Mouse (Mus musculus) heart, embryonic 14.5 days (tissue): Measurements from ENCODE around the gene Kifc5b. TPM values are rescaled to one million over a fixed set of nuclear protein-coding genes. Genes with fewer than 3 reads are reported as not detected.
A peak's percentile ranks its signal among the peaks of the same experiment; 100 is the strongest.

Experiments
- ATAC-seq: fragments of 200-750 bp; cut with Nextera tagmentation; 2 replicates; pipeline ENCODE4 v1.8.0; 2017; ENCODE audit warnings: low read depth, moderate TSS enrichment; ENCODE audit not compliant: insufficient number of reproducible peaks, insufficient read depth, low FRiP score
- H3K27ac ChIP-seq, 2 experiments: fragments of 200-500 bp in 1 of 2; fragments of 300-500 bp in 1 of 2; sonication (generic) in 1 of 2; replicated peaks in 1 of 2; 2 replicates each; pipeline ENCODE4 v1.5.1; 2012 to 2014; ENCODE audit warnings: low read depth in 2 of 2, low read length in 2 of 2, control low read depth in 1 of 2, mild to moderate bottlenecking in 1 of 2, mixed read lengths in 1 of 2; ENCODE audit not compliant: control insufficient read depth in 1 of 2, insufficient read depth in 1 of 2
- H3K27me3 ChIP-seq: fragments of 300-500 bp; sonication (generic); 2 replicates; pipeline ENCODE4 v1.6.1; 2014; ENCODE audit warnings: mild to moderate bottlenecking, low read length, control low read depth; ENCODE audit not compliant: control insufficient read depth, insufficient read depth
- H3K36me3 ChIP-seq: fragments of 300-500 bp; sonication (generic); 2 replicates; pipeline ENCODE4 v1.6.1; 2014; ENCODE audit warnings: mild to moderate bottlenecking, control low read depth, low read length, mixed read lengths; ENCODE audit not compliant: control insufficient read depth, insufficient read depth
- H3K4me1 ChIP-seq, 2 experiments: fragments of 200-500 bp in 1 of 2; fragments of 300-500 bp in 1 of 2; sonication (generic) in 1 of 2; 2 replicates each; pipeline ENCODE4 v1.6.1; 2012 to 2014; ENCODE audit warnings: low read length in 2 of 2, control low read depth in 1 of 2, mixed read lengths in 1 of 2; ENCODE audit not compliant: control insufficient read depth in 2 of 2, insufficient read depth in 2 of 2
- H3K4me2 ChIP-seq: fragments of 300-500 bp; sonication (generic); 2 replicates; pipeline ENCODE4 v1.6.1; 2014; ENCODE audit warnings: mild to moderate bottlenecking, low read length
- H3K4me3 ChIP-seq, 2 experiments: fragments of 200-500 bp in 1 of 2; fragments of 300-500 bp in 1 of 2; sonication (generic) in 1 of 2; 2 replicates each; pipeline ENCODE4 v1.5.1; 2012 to 2014; ENCODE audit warnings: low read length in 2 of 2, mild to moderate bottlenecking in 2 of 2, control low read depth in 1 of 2, low read depth in 1 of 2, moderate library complexity in 1 of 2; ENCODE audit not compliant: control insufficient read depth in 1 of 2, insufficient read depth in 1 of 2
- H3K9ac ChIP-seq: fragments of 300-500 bp; sonication (generic); 2 replicates; pipeline ENCODE4 v1.6.1; 2014; ENCODE audit warnings: mild to moderate bottlenecking, low read length
- H3K9me3 ChIP-seq: fragments of 300-500 bp; sonication (generic); 2 replicates; pipeline ENCODE4 v1.6.1; 2016; ENCODE audit warnings: low read length, control low read depth; ENCODE audit not compliant: control insufficient read depth
- WGBS: fragments of 180-500 bp; shearing (Covaris S2); extraction: QIAGEN DNeasy Blood & Tissue Kit; methylation state at CpG from one replicate; pipeline ENCODE4 v1.1.7; 2014; 5-methylcytosine and 5-hydroxymethylcytosine counted together
- polyA plus RNA-seq: library from polyadenylated mRNA; unstranded; fragments of >200 nt; fragmentation: Nextera tagmentation; extraction: Ambion mirVana; gene quantifications from 2 replicates; pipeline ENCODE4 v1.2.1, GENCODE M21; 2014

Gene Kifc5b
- polyA plus RNA-seq, 1 experiment from 2014 or later: 4.2 TPM

GRCm38 (mm10) chr17:26939178-26939972 lies 22.5 kb downstream of the Kifc5b start, which contains the start of gene Cuta:
Cuta (minus strand) TSS chr17:26939569.
- under 1% methylated on average over 70 of the region's 70 CpGs for WGBS
- ATAC-seq: peak; percentile 93
- peaks cover 17 to 28% of the 10 kb centered on the region in 2 experiments for H3K4me1 ChIP-seq

GRCm38 (mm10) chr17:26939973-26940300 lies 23.0 kb downstream of the Kifc5b start:
- WGBS: 0% methylated on average over 3 of the region's 3 CpGs
- Histone ChIP-seq H3K27ac (peak overlapping the region; percentile 87 to 91), H3K4me3 (peak overlapping the region; percentile 53 to 70), H3K4me1 (peaks cover 17 to 28% of the 10 kb centered on the region in 2 experiments), H3K4me2 (peak overlapping the region; percentile 70), H3K9me3 (no peaks in the 10 kb centered on the region), H3K36me3 (peaks cover 30% of the 10 kb centered on the region), H3K9ac (peak overlapping the region; percentile 81), H3K27me3 (no peaks in the 10 kb centered on the region)
- no peak for ATAC-seq

More at GRCm38 (mm10) chr17:26939178-26939972, 22.5 kb downstream of the Kifc5b start, which contains the start of gene Cuta:
- peaks cover 35% of the 10 kb centered on the region for H3K36me3 ChIP-seq
- H3K27ac ChIP-seq: peak within 1 kb of the TSS; percentile 87 to 91
- peak within 1 kb of the TSS; percentile 76 for H3K4me2 ChIP-seq
- no peaks in the 10 kb centered on the region for H3K27me3 ChIP-seq
- H3K4me3 ChIP-seq: peak within 1 kb of the TSS; percentile 70 to 78
- H3K9me3 ChIP-seq: no peaks in the 10 kb centered on the region
- peak within 1 kb of the TSS; percentile 81 for H3K9ac ChIP-seq

GRCm38 (mm10) chr17:26941031-26941789 lies 24.3 kb downstream of the Kifc5b start, which contains the start of gene Syngap1:
Syngap1 (plus strand) TSS chr17:26941253.
- H3K4me1 ChIP-seq: peaks cover 22 to 37% of the 10 kb centered on the region in 2 experiments
- H3K9me3 ChIP-seq: no peaks in the 10 kb centered on the region
- peak within 1 kb of the TSS; percentile 81 for H3K9ac ChIP-seq
- H3K27me3 ChIP-seq: no peaks in the 10 kb centered on the region
- ATAC-seq: no peak
- H3K36me3 ChIP-seq: peaks cover 17% of the 10 kb centered on the region
- H3K4me2 ChIP-seq: peak within 1 kb of the TSS; percentile 70
- H3K27ac ChIP-seq: peak within 1 kb of the TSS; percentile 87 to 91
- WGBS: 2% methylated on average over 20 of the region's 24 CpGs
- peak within 1 kb of the TSS; percentile 53 to 70 for H3K4me3 ChIP-seq

GRCm38 (mm10) chr17:26941841-26942570 lies 25.1 kb downstream of the Kifc5b start:
- H3K27ac ChIP-seq: peak overlapping the region in 1 of 2 experiments; percentile 57; a peak in 1 of 4 replicates
- WGBS: 28% methylated on average over 4 of the region's 4 CpGs

GRCm38 (mm10) chr17:26945824-26946495 lies 29.1 kb downstream of the Kifc5b start:
- WGBS: 30% methylated on average over 13 of the region's 13 CpGs
- no peaks in the 10 kb centered on the region for H3K27me3 ChIP-seq
- peak overlapping the region; percentile 49 to 51 for H3K4me3 ChIP-seq
- H3K9ac ChIP-seq: peak overlapping the region; percentile 88
- H3K36me3 ChIP-seq: no peaks in the 10 kb centered on the region
- peaks cover 17 to 47% of the 10 kb centered on the region in 2 experiments for H3K4me1 ChIP-seq
- no peak for ATAC-seq
- peak overlapping the region; percentile 92 for H3K4me2 ChIP-seq
- peak overlapping the region; percentile 60 to 84 for H3K27ac ChIP-seq
- H3K9me3 ChIP-seq: no peaks in the 10 kb centered on the region

More at GRCm38 (mm10) chr17:26941841-26942570, 25.1 kb downstream of the Kifc5b start:
- no peaks in the 10 kb centered on the region for H3K27me3 ChIP-seq
- H3K4me3 ChIP-seq: peak overlapping the region; percentile 42 to 44
- peak overlapping the region; percentile 70 for H3K4me2 ChIP-seq
- ATAC-seq: no peak
- H3K36me3 ChIP-seq: peaks cover 9% of the 10 kb centered on the region
- H3K4me1 ChIP-seq: peaks cover 22 to 42% of the 10 kb centered on the region in 2 experiments
- H3K9me3 ChIP-seq: no peaks in the 10 kb centered on the region
- H3K9ac ChIP-seq: peak overlapping the region; percentile 68

GRCm38 (mm10) chr17:26946567-26946966 lies 29.7 kb downstream of the Kifc5b start:
- H3K9me3 ChIP-seq: no peaks in the 10 kb centered on the region
- WGBS: 1% methylated on average over 37 of the region's 37 CpGs
- peaks cover 20 to 50% of the 10 kb centered on the region in 2 experiments for H3K4me1 ChIP-seq
- H3K4me2 ChIP-seq: peak overlapping the region; percentile 92
- H3K27ac ChIP-seq: peak overlapping the region; percentile 60 to 84
- no peaks in the 10 kb centered on the region for H3K36me3 ChIP-seq
- peak overlapping the region; percentile 49 to 51 for H3K4me3 ChIP-seq
- peak overlapping the region; percentile 88 for H3K9ac ChIP-seq
- no peaks in the 10 kb centered on the region for H3K27me3 ChIP-seq
- peak; percentile 40; the same call in 1 of the 2 replicates for ATAC-seq
